8 mouse cellular contexts compared by ENCODE assay signal in the genomic region with DNA sequence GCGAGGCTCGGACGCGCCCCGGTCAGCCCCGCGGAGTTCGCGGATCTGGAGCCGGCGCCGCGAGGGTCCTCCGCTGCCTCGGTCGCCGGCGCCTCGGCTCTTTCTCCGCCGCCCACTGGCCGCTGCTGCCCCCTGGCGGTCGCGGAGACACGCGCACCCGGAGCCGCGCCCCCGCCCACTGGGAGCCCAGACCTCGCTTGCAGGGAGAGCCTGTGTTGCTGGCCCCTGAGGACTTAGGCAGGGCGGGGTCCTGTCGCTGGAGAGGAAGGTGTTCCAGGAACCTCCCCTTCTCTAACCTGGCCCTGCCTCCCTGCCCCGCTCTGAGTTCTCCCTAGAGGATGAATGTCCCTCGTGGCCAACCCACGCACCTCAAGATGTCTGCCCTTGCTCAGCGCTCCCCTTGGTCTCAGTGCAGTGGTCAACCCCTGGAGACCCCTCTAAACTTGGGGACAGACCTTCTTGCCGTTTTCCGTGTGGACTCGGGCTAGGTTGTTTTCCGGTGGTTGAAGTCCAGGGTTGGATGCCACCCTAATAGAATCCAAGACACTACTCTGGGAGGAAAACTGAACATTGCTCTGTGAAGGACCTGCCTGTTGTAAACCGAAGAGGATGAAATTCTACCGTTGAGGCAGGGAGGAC. TPM values are rescaled to one million over a fixed set of nuclear protein-coding genes. Genes with fewer than 3 reads are reported as not detected.
DNase-seq lines count a peak whose midpoint lies in the region; ATAC-seq lines count a peak whose summit lies in the region.

No protein-coding gene starts in this region.

- H3K4me1 ChIP-seq in embryonic facial prominence, embryonic 10.5 days, result peaks cover 29% of the 10 kb centered on the region
- H3K4me1 ChIP-seq in intestine, embryonic 16.5 days (ENCODE audit: control insufficient read depth, insufficient read depth, low read length), result 0 out of 2 replicates have a peak, but pooled peaks cover 8% of the 10 kb centered on the region
- H3K4me1 ChIP-seq in midbrain, embryonic 10.5 days, result peaks cover 24% of the 10 kb centered on the region

- H3K9me3 ChIP-seq in embryonic facial prominence, embryonic 10.5 days, result no peaks in the 10 kb centered on the region
- H3K9me3 ChIP-seq in intestine, embryonic 16.5 days (ENCODE audit: control insufficient read depth, low read length), result no peaks in the 10 kb centered on the region
- no peaks in the 10 kb centered on the region for H3K9me3 ChIP-seq in midbrain, embryonic 10.5 days (replicated peaks)

- H3K27ac ChIP-seq in embryonic facial prominence, embryonic 10.5 days (replicated peaks), result peak overlapping the region; percentile 94
- H3K27ac ChIP-seq in intestine, embryonic 16.5 days (ENCODE audit: low read length), result peak overlapping the region; percentile 74
- peak overlapping the region; percentile 96 for H3K27ac ChIP-seq in midbrain, embryonic 10.5 days (replicated peaks)

- DNase-seq in adrenal gland, postnatal 25 days, result peak; percentile 92
- DNase-seq in embryonic facial prominence, embryonic 10.5 days (ENCODE audit: low spot score), result peak; percentile 92
- peak; percentile 87 for DNase-seq in left cerebral cortex, postnatal 4 days
- DNase-seq in midbrain, embryonic 10.5 days (ENCODE audit: low spot score), result peak; percentile 90
- peak; percentile 84 for DNase-seq in right cerebral cortex, postnatal 25 days
- DNase-seq in urinary bladder, postnatal 25 days (ENCODE audit: low spot score), result peak; percentile 92

- peak; percentile 82 for ATAC-seq in granulocyte monocyte progenitor cell, adult 5-6 weeks (replicated peaks; ENCODE audit: poor library complexity, severe bottlenecking)
- ATAC-seq in intestine, embryonic 16.5 days, result peak; percentile 79

- no peaks in the 10 kb centered on the region for H3K27me3 ChIP-seq in embryonic facial prominence, embryonic 10.5 days (replicated peaks; ENCODE audit: low read depth, poor library complexity, severe bottlenecking)
- no peaks in the 10 kb centered on the region for H3K27me3 ChIP-seq in intestine, embryonic 16.5 days (replicated peaks; ENCODE audit: control insufficient read depth, insufficient read depth, low read length)
- H3K27me3 ChIP-seq in midbrain, embryonic 10.5 days (ENCODE audit: low read depth, poor library complexity, severe bottlenecking), result no peaks in the 10 kb centered on the region

- peak overlapping the region; percentile 84 for H3K4me3 ChIP-seq in embryonic facial prominence, embryonic 10.5 days
- peak overlapping the region; percentile 77 for H3K4me3 ChIP-seq in intestine, embryonic 16.5 days (ENCODE audit: low read length)
- H3K4me3 ChIP-seq in midbrain, embryonic 10.5 days, result peak overlapping the region; percentile 81

- H3K4me2 ChIP-seq in intestine, embryonic 16.5 days (ENCODE audit: low read depth, low read length), result peak overlapping the region; percentile 92

- peak overlapping the region; percentile 82 for H3K9ac ChIP-seq in intestine, embryonic 16.5 days (ENCODE audit: low read depth, low read length)

- intact Hi-C loops in left cerebral cortex, postnatal 4 days (cut with DNase I), result loop anchor here (5.0 kb wide), 2 partner anchors 211 to 286 kb away; no protein-coding TSS in a partner anchor

- 11% methylated on average over 44 of the region's 44 CpGs for WGBS in embryonic facial prominence, embryonic 10.5 days
- 10% methylated on average over 41 of the region's 44 CpGs for WGBS in intestine, embryonic 16.5 days
- WGBS in midbrain, embryonic 10.5 days, result 12% methylated on average over 44 of the region's 44 CpGs

- H3K36me3 ChIP-seq in embryonic facial prominence, embryonic 10.5 days (replicated peaks), result peaks cover 2% of the 10 kb centered on the region
- H3K36me3 ChIP-seq in intestine, embryonic 16.5 days (ENCODE audit: control insufficient read depth, insufficient read depth, low read length), result no peaks in the 10 kb centered on the region
- H3K36me3 ChIP-seq in midbrain, embryonic 10.5 days, result peaks cover 3% of the 10 kb centered on the region

RNA-seq across cellular contexts. Expression of a gene that starts 0.7 kb away (rescaled TPM):
- 2.1 and 2.3 TPM in 2 replicates for total RNA-seq in adrenal gland, postnatal 25 days (2021)
- polyA plus RNA-seq in embryonic facial prominence, embryonic 10.5 days (2016; fragmentation: Nextera tagmentation; extraction: Ambion mirVana), result 7.4 and 9.4 TPM in 2 replicates
- total RNA-seq in granulocyte monocyte progenitor cell, adult 5-6 weeks (2014; fragmentation: Nextera tagmentation), result not detected in 2 replicates
- under 0.01 TPM in 1 of 2 replicates, not detected in the other for total RNA-seq in granulocyte monocyte progenitor cell, adult 5-6 weeks (2017)
- polyA plus RNA-seq in intestine, embryonic 16.5 days (2015; fragmentation: Nextera tagmentation; extraction: Ambion mirVana), result 3.7 and 4.7 TPM in 2 replicates
- 10 to 100 TPM; 70.8 to 73.6 TPM for total RNA-seq in left cerebral cortex, postnatal 4 days (2021)
- polyA plus RNA-seq in midbrain, embryonic 10.5 days (2016; fragmentation: Nextera tagmentation; extraction: Ambion mirVana), result 11.5 and 12.4 TPM in 2 replicates

RNA-seq across cellular contexts. Expression of a gene that starts 49.3 kb away (rescaled TPM):
- 37.7 and 42.6 TPM in 2 replicates for total RNA-seq in adrenal gland, postnatal 25 days (2021)
- polyA plus RNA-seq in embryonic facial prominence, embryonic 10.5 days (2016; fragmentation: Nextera tagmentation; extraction: Ambion mirVana), result 37.7 and 40.0 TPM in 2 replicates
- total RNA-seq in granulocyte monocyte progenitor cell, adult 5-6 weeks (2014; fragmentation: Nextera tagmentation), result 29.6 and 36.5 TPM in 2 replicates
- 44.2 and 62.0 TPM in 2 replicates for total RNA-seq in granulocyte monocyte progenitor cell, adult 5-6 weeks (2017)
- polyA plus RNA-seq in intestine, embryonic 16.5 days (2015; fragmentation: Nextera tagmentation; extraction: Ambion mirVana), result 43.8 and 49.5 TPM in 2 replicates
- total RNA-seq in left cerebral cortex, postnatal 4 days (2021), result 10 to 100 TPM; 47.5 to 51.9 TPM
- 32.8 and 34.7 TPM in 2 replicates for polyA plus RNA-seq in midbrain, embryonic 10.5 days (2016; fragmentation: Nextera tagmentation; extraction: Ambion mirVana)

Comparison
In these comparisons a context has a peak if more than half of its experiments do, and no peak if none do; other contexts are left out.
1. Peak in every context shown above with its lines: DNase-seq, ATAC-seq, H3K4me3 ChIP-seq and H3K27ac ChIP-seq.
2. RNA of a gene that starts 0.7 kb away (total RNA-seq): 70.8 to 73.6 TPM in left cerebral cortex, postnatal 4 days; 2.1 to 2.3 TPM in adrenal gland, postnatal 25 days and under 0.01 TPM in granulocyte monocyte progenitor cell, adult 5-6 weeks; every median in the first group is over 10 times any median in the second.